Mouse (Mus musculus): ENCODE results near the gene Dhrs7b.

- TF ChIP-seq CTCF (IDR thresholded peaks at IDR 0.05; ENCODE audit: low read depth) (no peak), EP300 (IDR thresholded peaks at IDR 0.05; ENCODE audit: low read depth) (no peak)
These were observed 71.6 kb downstream of the Dhrs7b start for GRCm38 (mm10) chr11:60902001-60902400.

All from heart, postnatal 0 days (tissue).